Mouse (Mus musculus) forebrain, embryonic 16.5 days (tissue): Measurements from ENCODE around the gene H2afj. TPM values are rescaled to one million over a fixed set of nuclear protein-coding genes. Genes with fewer than 3 reads are reported as not detected.
"Not testable (repeated sequence)": the region's sequence is repeated elsewhere in the genome, so short reads cannot be mapped to it uniquely, and the experiment has no call there.

Experiments used
- ATAC-seq: fragments of 200-750 bp; cut with Nextera tagmentation; 2 replicates; pipeline ENCODE4 v1.8.0; 2017; ENCODE audit warnings: mild to moderate bottlenecking, moderate library complexity
- H3K27ac ChIP-seq: fragments of 300-500 bp; sonication (generic); 2 replicates; pipeline ENCODE4 v1.5.1; 2014; ENCODE audit warnings: low read length, control low read depth
- H3K27me3 ChIP-seq: fragments of 300-500 bp; sonication (generic); replicated peaks from 2 replicates; pipeline ENCODE4 v1.6.1; 2014; ENCODE audit warnings: low read length; ENCODE audit not compliant: control insufficient read depth, insufficient read depth
- H3K36me3 ChIP-seq: fragments of 300-500 bp; sonication (generic); 2 replicates; pipeline ENCODE4 v1.6.1; 2014; ENCODE audit not compliant: control insufficient read depth, insufficient read depth
- H3K4me1 ChIP-seq: fragments of 300-500 bp; sonication (generic); replicated peaks from 2 replicates; pipeline ENCODE4 v1.6.1; 2014; ENCODE audit warnings: low read length; ENCODE audit not compliant: control insufficient read depth, insufficient read depth
- H3K4me2 ChIP-seq: fragments of 300-500 bp; sonication (generic); 2 replicates; pipeline ENCODE4 v1.6.1; 2014; ENCODE audit warnings: mild to moderate bottlenecking, low read length, control low read depth
- H3K4me3 ChIP-seq: fragments of 300-500 bp; sonication (generic); replicated peaks from 2 replicates; pipeline ENCODE4 v1.5.1; 2014; ENCODE audit warnings: mild to moderate bottlenecking, low read length, control low read depth
- H3K9ac ChIP-seq: fragments of 300-500 bp; sonication (generic); replicated peaks from 2 replicates; pipeline ENCODE4 v1.6.1; 2014; ENCODE audit warnings: low read depth, low read length, control low read depth
- H3K9me3 ChIP-seq: fragments of 300-500 bp; sonication (generic); 2 replicates; pipeline ENCODE4 v1.6.1; 2016; ENCODE audit warnings: low read length; ENCODE audit not compliant: control insufficient read depth
- WGBS: fragments of 180-500 bp; shearing (Covaris S2); extraction: QIAGEN DNeasy Blood & Tissue Kit; methylation state at CpG from one replicate; pipeline ENCODE4 v1.1.7; 2014; 5-methylcytosine and 5-hydroxymethylcytosine counted together
- polyA plus RNA-seq: library from polyadenylated mRNA; unstranded; fragments of >200 nt; fragmentation: Nextera tagmentation; extraction: Ambion mirVana; gene quantifications from 2 replicates; pipeline ENCODE4 v1.2.1, GENCODE M21; 2015

The H2afj gene
- polyA plus RNA-seq, 1 experiment from 2014 or later = 107 TPM

- ATAC-seq = no peak
- H3K4me1 ChIP-seq = peaks cover 10% of the 10 kb centered on the region
- peak overlapping the region; percentile 69 for H3K4me2 ChIP-seq
- no peaks in the 10 kb centered on the region for H3K36me3 ChIP-seq
- H3K9me3 ChIP-seq = no peaks in the 10 kb centered on the region
- H3K27ac ChIP-seq = no peak overlapping the region
- 27% methylated on average over 16 of the region's 16 CpGs for WGBS
- no peak overlapping the region; the same call in 1 of the 2 replicates for H3K9ac ChIP-seq
- H3K27me3 ChIP-seq = 0 out of 2 replicates have a peak, but pooled peaks cover 2% of the 10 kb centered on the region
- peak overlapping the region; percentile 35 for H3K4me3 ChIP-seq
These were observed 14.9 kb upstream of the H2afj start for GRCm38 (mm10) chr6:136792884-136793758.

DNA sequence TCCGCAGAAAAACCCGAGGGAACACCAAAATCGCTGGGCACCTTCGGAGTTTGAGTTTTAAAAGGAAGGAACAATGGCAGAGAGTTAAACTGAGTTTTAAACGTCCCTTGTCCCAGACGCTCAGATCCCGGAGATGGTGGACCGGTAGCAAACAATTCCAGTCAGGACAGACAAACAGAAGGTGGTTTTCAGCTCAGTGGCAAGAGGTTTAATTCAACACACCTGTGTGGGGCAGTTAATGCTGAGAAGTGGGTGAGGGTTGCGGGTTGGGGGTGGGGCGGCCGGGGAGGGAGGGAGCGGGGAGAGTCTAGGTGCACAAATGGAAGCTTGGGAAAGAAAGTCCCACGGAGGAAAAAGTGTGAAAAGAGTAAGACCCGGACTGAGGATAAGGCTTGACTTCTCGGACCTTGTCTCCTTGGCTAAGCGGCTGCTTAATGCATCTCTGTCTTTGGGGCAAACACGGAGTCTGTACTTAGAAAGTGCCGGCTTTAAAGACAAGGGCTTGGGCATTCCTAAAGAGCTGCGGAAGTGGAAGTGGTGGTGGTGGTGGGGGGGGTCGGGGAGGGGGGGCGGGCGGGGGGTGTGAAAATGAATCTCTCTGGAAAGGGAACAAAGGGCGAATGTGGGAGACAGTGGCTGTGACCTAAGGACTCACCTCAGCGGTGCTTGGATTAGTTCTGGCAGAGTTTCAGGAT is 14.1 kb upstream of the H2afj start:
- H3K9ac ChIP-seq = peak overlapping the region; percentile 36

GRCm38 (mm10) chr6:136795110-136795509 is 12.9 kb upstream of the H2afj start:
- no peak for ATAC-seq
- Histone ChIP-seq H3K4me2 (no peak overlapping the region), H3K36me3 (no peaks in the 10 kb centered on the region), H3K27me3 (0 out of 2 replicates have a peak, but pooled peaks cover 2% of the 10 kb centered on the region), H3K4me3 (no peak overlapping the region), H3K9me3 (no peaks in the 10 kb centered on the region), H3K27ac (no peak overlapping the region), H3K4me1 (peaks cover 10% of the 10 kb centered on the region), H3K9ac (no peak overlapping the region)
- 65% methylated on average over 1 of the region's 1 CpGs for WGBS

More for the DNA sequence above, 14.1 kb upstream of the H2afj start:
- under 1% methylated on average over 23 of the region's 24 CpGs for whole genome bisulfite sequencing
- H3K4me2 ChIP-seq = peak overlapping the region; percentile 69
- no peak for ATAC-seq
- 0 out of 2 replicates have a peak, but pooled peaks cover 2% of the 10 kb centered on the region for H3K27me3 ChIP-seq
- no peaks in the 10 kb centered on the region for H3K36me3 ChIP-seq
- no peak overlapping the region for H3K27ac ChIP-seq
- H3K4me1 ChIP-seq = peaks cover 10% of the 10 kb centered on the region
- no peaks in the 10 kb centered on the region for H3K9me3 ChIP-seq
- peak overlapping the region; percentile 35 for H3K4me3 ChIP-seq

DNA sequence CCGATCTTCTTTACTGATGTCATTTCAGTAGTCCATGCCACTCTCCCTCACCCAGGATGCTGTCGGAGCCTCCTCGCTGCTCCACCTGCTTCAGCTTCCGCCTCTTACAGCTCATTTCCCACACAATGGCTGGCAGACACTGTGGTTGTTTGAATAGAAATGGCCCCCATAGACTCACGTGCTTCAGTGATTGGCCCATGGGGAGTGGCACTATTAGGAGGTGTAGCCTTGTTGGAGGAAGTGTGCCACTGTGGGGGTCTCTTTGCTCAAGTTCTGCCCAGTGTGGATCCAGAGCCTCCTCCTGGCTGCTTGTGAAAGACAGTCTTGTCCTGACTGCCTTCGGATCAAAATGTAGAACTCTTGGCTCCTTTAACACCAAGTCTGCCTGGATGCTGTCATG is 12.2 kb upstream of the H2afj start:
- Histone ChIP-seq H3K4me2 (no peak overlapping the region), H3K9ac (no peak overlapping the region), H3K27me3 (0 out of 2 replicates have a peak, but pooled peaks cover 2% of the 10 kb centered on the region), H3K4me3 (no peak overlapping the region), H3K27ac (no peak overlapping the region), H3K9me3 (no peaks in the 10 kb centered on the region), H3K36me3 (no peaks in the 10 kb centered on the region), H3K4me1 (peaks cover 10% of the 10 kb centered on the region)
- WGBS = 53% methylated on average over 6 of the region's 6 CpGs
- ATAC-seq = no peak

- not testable (repeated sequence) for H3K27ac ChIP-seq, H3K4me3 ChIP-seq, H3K9me3 ChIP-seq, H3K36me3 ChIP-seq, H3K27me3 ChIP-seq, H3K4me2 ChIP-seq, ATAC-seq, H3K9ac ChIP-seq
- WGBS = 92% methylated on average over 3 of the region's 3 CpGs
- H3K4me1 ChIP-seq = peaks cover 12% of the 10 kb centered on the region
These were observed 10.0 kb upstream of the H2afj start for GRCm38 (mm10) chr6:136797874-136798693.

DNA sequence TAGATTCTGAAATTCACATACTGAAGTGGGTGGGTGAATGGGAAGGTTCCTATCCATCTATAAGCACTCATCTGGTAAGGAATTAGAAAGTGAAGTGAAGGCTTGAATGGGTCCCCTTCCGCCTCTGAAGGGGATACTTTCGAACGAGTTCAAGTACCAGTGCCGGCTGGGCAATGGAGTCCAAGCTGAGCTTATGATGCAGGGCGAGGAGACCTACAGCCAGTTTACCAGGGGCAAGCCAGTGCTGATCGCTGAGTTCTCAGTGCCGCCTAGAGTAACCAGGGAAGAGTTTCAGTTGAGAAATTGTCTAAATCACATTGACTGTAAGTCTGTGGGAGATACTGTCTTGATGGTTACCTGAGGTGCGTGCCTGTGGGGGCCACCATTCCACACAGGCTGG is 7.3 kb upstream of the H2afj start:
- Histone ChIP-seq H3K4me3 (no peak overlapping the region), H3K27me3 (no peaks in the 10 kb centered on the region), H3K9ac (no peak overlapping the region), H3K36me3 (no peaks in the 10 kb centered on the region), H3K4me1 (peaks cover 10% of the 10 kb centered on the region), H3K9me3 (no peaks in the 10 kb centered on the region), H3K27ac (no peak overlapping the region), H3K4me2 (no peak overlapping the region)
- WGBS = 92% methylated on average over 8 of the region's 8 CpGs
- ATAC-seq = no peak

- ATAC-seq = no peak
- Histone ChIP-seq H3K36me3 (no peaks in the 10 kb centered on the region), H3K27ac (no peak overlapping the region), H3K4me1 (peaks cover 10% of the 10 kb centered on the region), H3K4me3 (no peak overlapping the region), H3K9me3 (no peaks in the 10 kb centered on the region), H3K27me3 (no peaks in the 10 kb centered on the region), H3K9ac (no peak overlapping the region), H3K4me2 (no peak overlapping the region)
- 87% methylated on average over 6 of the region's 6 CpGs for WGBS
These were observed 6.8 kb upstream of the H2afj start for GRCm38 (mm10) chr6:136801274-136801673.

GRCm38 (mm10) chr6:136803093-136803738 is 4.8 kb upstream of the H2afj start:
- Histone ChIP-seq H3K27ac (peak overlapping the region; percentile 100), H3K4me2 (peak overlapping the region; percentile 81), H3K4me1 (peaks cover 15% of the 10 kb centered on the region), H3K4me3 (peak overlapping the region; percentile 82), H3K9me3 (no peaks in the 10 kb centered on the region), H3K9ac (peak overlapping the region; percentile 96), H3K36me3 (no peaks in the 10 kb centered on the region), H3K27me3 (no peaks in the 10 kb centered on the region)
- ATAC-seq = no peak
- WGBS = 21% methylated on average over 12 of the region's 12 CpGs
